Mouse (Mus musculus) bone marrow macrophage, adult 2 months (primary cell): Measurements from ENCODE around the gene Hnrnpul2.

Source experiments
- CTCF ChIP-seq: IDR thresholded peaks from 2 replicates; pipeline ENCODE4 v1.5.1; 2012; ENCODE audit warnings: low read depth, mild to moderate bottlenecking, low read length, moderate library complexity
- POLR2A ChIP-seq: IDR thresholded peaks from 2 replicates; pipeline ENCODE4 v1.6.1; 2012; ENCODE audit warnings: mild to moderate bottlenecking, low read depth, low read length, borderline replicate concordance

- TF ChIP-seq POLR2A (no peak), CTCF (no peak)
Observed at GRCm38 (mm10) chr19:8851639-8852038, 31.8 kb downstream of the Hnrnpul2 start.
